17 mouse cellular contexts compared by ENCODE assay signal in the genomic region with DNA sequence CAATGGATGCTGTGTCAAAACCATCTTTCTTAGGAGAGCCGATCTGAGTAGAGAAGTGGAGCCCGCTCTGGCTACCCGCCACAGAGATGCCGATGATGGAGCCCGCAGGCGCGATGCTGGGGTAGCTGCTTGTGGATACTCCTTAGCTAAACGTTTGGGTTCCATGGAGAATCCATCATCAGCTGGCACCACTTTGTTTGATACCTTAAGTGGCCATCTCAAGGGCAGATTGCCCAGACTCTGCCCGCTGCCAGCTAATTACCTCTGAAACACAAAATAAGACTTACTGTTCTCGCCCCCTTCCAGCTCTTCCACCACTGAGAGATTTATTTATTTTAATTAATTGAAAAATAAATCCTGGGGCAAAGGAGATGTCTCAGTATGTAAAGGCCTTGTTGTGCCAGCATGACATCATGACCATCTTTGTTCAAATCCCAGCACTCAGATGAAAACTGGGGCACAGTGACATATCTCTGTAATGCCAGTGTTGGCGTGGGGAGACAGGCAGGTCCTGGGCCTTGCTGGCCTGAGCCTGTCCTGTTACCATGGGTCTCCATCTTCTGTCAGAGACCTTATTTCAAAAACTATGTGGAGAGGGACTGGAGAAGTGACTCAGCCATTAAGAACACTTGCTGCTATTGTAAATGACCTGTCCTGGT.
DNase-seq lines count a peak whose midpoint lies in the region; ATAC-seq and TF ChIP-seq lines count a peak whose summit lies in the region.
"Had no signal": no experiment of that assay in that cellular context is flagged by ENCODE, and none has a peak within 500 bp of the region (broad histone marks: within the 10 kb centered on the region; RNA-seq: fewer than 3 reads in every experiment).

No protein-coding gene starts in this region.

- no peak overlapping the region for H3K9ac ChIP-seq in hindbrain, embryonic 14.5 days
- no peak overlapping the region for H3K9ac ChIP-seq in hindbrain, embryonic 11.5 days (ENCODE audit: low read depth, low read length)
- H3K9ac ChIP-seq in neural tube, embryonic 13.5 days, result no peak overlapping the region
- H3K9ac ChIP-seq: heart, embryonic 15.5 days; limb, embryonic 13.5 days; liver, embryonic 15.5 days had no signal

- no peaks in the 10 kb centered on the region for H3K9me3 ChIP-seq in hindbrain, embryonic 14.5 days (ENCODE audit: control insufficient read depth, low read length)
- no peaks in the 10 kb centered on the region for H3K9me3 ChIP-seq in hindbrain, embryonic 11.5 days (ENCODE audit: control insufficient read depth, low read length)
- H3K9me3 ChIP-seq in neural tube, embryonic 13.5 days, result no peaks in the 10 kb centered on the region
- H3K9me3 ChIP-seq: heart, embryonic 15.5 days; limb, embryonic 13.5 days; liver, embryonic 15.5 days had no signal

- H3K27me3 ChIP-seq in hindbrain, embryonic 14.5 days (ENCODE audit: control insufficient read depth, insufficient read depth, low read length), result no peaks in the 10 kb centered on the region
- no peaks in the 10 kb centered on the region for H3K27me3 ChIP-seq in hindbrain, embryonic 11.5 days (ENCODE audit: control insufficient read depth, insufficient read depth, low read length)
- H3K27me3 ChIP-seq in neural tube, embryonic 13.5 days, result no peaks in the 10 kb centered on the region
- H3K27me3 ChIP-seq: heart, embryonic 15.5 days; limb, embryonic 13.5 days; liver, embryonic 15.5 days; megakaryocyte, embryonic 14.5 days had no signal

- TF ChIP-seq CTCF in lung, adult 2 months (IDR thresholded peaks at IDR 0.05; ENCODE audit: insufficient read depth, low read length), result no peak

- H3K4me2 ChIP-seq in hindbrain, embryonic 14.5 days (replicated peaks), result no peak overlapping the region
- H3K4me2 ChIP-seq in hindbrain, embryonic 11.5 days (replicated peaks; ENCODE audit: low read depth, low read length), result no peak overlapping the region
- no peak overlapping the region for H3K4me2 ChIP-seq in neural tube, embryonic 13.5 days
- H3K4me2 ChIP-seq: heart, embryonic 15.5 days; limb, embryonic 13.5 days; liver, embryonic 15.5 days had no signal

- peak; percentile 42 for DNase-seq in hindbrain, embryonic 14.5 days (ENCODE audit: low spot score)
- no peak for DNase-seq in hindbrain, embryonic 11.5 days (ENCODE audit: low spot score)
- DNase-seq in neural tube, embryonic 10.5 days (ENCODE audit: extremely low spot score, low spot score), result no peak
- DNase-seq in cerebellum, postnatal 14 days, result peak; percentile 52 to 55
- no peak for DNase-seq in thymus, postnatal 4 days
- DNase-seq in lung, adult 2 months, result no peak
- DNase-seq: gastrocnemius, postnatal 14 days; heart, adult 2 months; kidney, adult 18-20 months; kidney, postnatal 10 days; lung, postnatal 10 days; thymus, adult 18-20 months had no signal

- no peak overlapping the region for H3K27ac ChIP-seq in hindbrain, embryonic 14.5 days
- no peak overlapping the region for H3K27ac ChIP-seq in hindbrain, embryonic 11.5 days (ENCODE audit: low read depth, low read length)
- no peak overlapping the region for H3K27ac ChIP-seq in neural tube, embryonic 13.5 days (replicated peaks)
- H3K27ac ChIP-seq: heart, adult 2 months; heart, embryonic 15.5 days; limb, embryonic 13.5 days; liver, embryonic 15.5 days had no signal

- peak; percentile 40; the same call in 1 of the 2 replicates for ATAC-seq in hindbrain, embryonic 14.5 days (ENCODE audit: low FRiP score)
- no peak for ATAC-seq in hindbrain, embryonic 11.5 days (ENCODE audit: low FRiP score)
- ATAC-seq in neural tube, embryonic 13.5 days (ENCODE audit: low read depth), result peak; percentile 40; the same call in 1 of the 2 replicates

- no peak overlapping the region for H3K4me3 ChIP-seq in hindbrain, embryonic 14.5 days (replicated peaks; ENCODE audit: low read length)
- no peak overlapping the region for H3K4me3 ChIP-seq in hindbrain, embryonic 11.5 days (ENCODE audit: low read depth, low read length)
- no peak overlapping the region for H3K4me3 ChIP-seq in neural tube, embryonic 13.5 days
- H3K4me3 ChIP-seq in lung, adult 2 months (replicated peaks; ENCODE audit: extremely low read depth, low read depth, low read length), result no peak overlapping the region
- H3K4me3 ChIP-seq: heart, adult 2 months; heart, embryonic 15.5 days; limb, embryonic 13.5 days; liver, embryonic 15.5 days; megakaryocyte, embryonic 14.5 days had no signal

- no peaks in the 10 kb centered on the region for H3K36me3 ChIP-seq in hindbrain, embryonic 14.5 days (replicated peaks; ENCODE audit: control insufficient read depth, insufficient read depth)
- H3K36me3 ChIP-seq in hindbrain, embryonic 11.5 days (ENCODE audit: control insufficient read depth, insufficient read depth, low read length), result no peaks in the 10 kb centered on the region
- H3K36me3 ChIP-seq in neural tube, embryonic 13.5 days, result no peaks in the 10 kb centered on the region
- H3K36me3 ChIP-seq: heart, embryonic 15.5 days; limb, embryonic 13.5 days; liver, embryonic 15.5 days had no signal

- no peak for TF ChIP-seq POLR2A in lung, adult 2 months (IDR thresholded peaks at IDR 0.05; ENCODE audit: borderline replicate concordance, extremely low read depth, low read depth, low read length)

- 88% methylated on average over 11 of the region's 11 CpGs for WGBS in hindbrain, embryonic 14.5 days
- 90% methylated on average over 11 of the region's 11 CpGs for WGBS in hindbrain, embryonic 11.5 days
- WGBS in neural tube, embryonic 13.5 days, result 82% methylated on average over 11 of the region's 11 CpGs
- 83% methylated on average over 11 of the region's 11 CpGs for WGBS in lung, adult 2 months

- H3K4me1 ChIP-seq in hindbrain, embryonic 14.5 days (replicated peaks; ENCODE audit: control insufficient read depth, insufficient read depth, low read length), result no peaks in the 10 kb centered on the region
- H3K4me1 ChIP-seq in hindbrain, embryonic 11.5 days (replicated peaks; ENCODE audit: control insufficient read depth, insufficient read depth, low read length), result no peaks in the 10 kb centered on the region
- no peaks in the 10 kb centered on the region for H3K4me1 ChIP-seq in neural tube, embryonic 13.5 days (replicated peaks)
- H3K4me1 ChIP-seq in lung, adult 2 months (ENCODE audit: control insufficient read depth, insufficient read depth, low read length), result no peaks in the 10 kb centered on the region
- H3K4me1 ChIP-seq: heart, embryonic 15.5 days; limb, embryonic 13.5 days; liver, embryonic 15.5 days; megakaryocyte, embryonic 14.5 days had no signal

Comparison
In these comparisons a context has a peak if more than half of its experiments do, and no peak if none do; other contexts are left out.
1. DNase-seq: peak in hindbrain, embryonic 14.5 days (single experiment) and cerebellum, postnatal 14 days (2 of 2); none in hindbrain, embryonic 11.5 days (single experiment), neural tube, embryonic 10.5 days (single experiment), thymus, postnatal 4 days (single experiment) and lung, adult 2 months (single experiment).